Mouse (Mus musculus) thymus, adult 2 months (tissue): ENCODE data around the gene Kirrel.

Source experiments
- CTCF ChIP-seq: fragments of 200-500 bp; IDR thresholded peaks from 2 replicates; pipeline ENCODE4 v1.5.1; 2012; ENCODE audit warnings: mild to moderate bottlenecking, control low read depth, low read length, moderate library complexity, borderline replicate concordance; ENCODE audit not compliant: control insufficient read depth, poor library complexity, insufficient read depth; ENCODE audit errors: extremely low read depth
- POLR2A ChIP-seq: fragments of 200-500 bp; IDR thresholded peaks from 2 replicates; pipeline ENCODE4 v1.6.1; 2012; ENCODE audit warnings: mild to moderate bottlenecking, low read length, control low read depth, moderate library complexity; ENCODE audit not compliant: control insufficient read depth, poor library complexity, insufficient read depth; ENCODE audit errors: extremely low read depth

DNA sequence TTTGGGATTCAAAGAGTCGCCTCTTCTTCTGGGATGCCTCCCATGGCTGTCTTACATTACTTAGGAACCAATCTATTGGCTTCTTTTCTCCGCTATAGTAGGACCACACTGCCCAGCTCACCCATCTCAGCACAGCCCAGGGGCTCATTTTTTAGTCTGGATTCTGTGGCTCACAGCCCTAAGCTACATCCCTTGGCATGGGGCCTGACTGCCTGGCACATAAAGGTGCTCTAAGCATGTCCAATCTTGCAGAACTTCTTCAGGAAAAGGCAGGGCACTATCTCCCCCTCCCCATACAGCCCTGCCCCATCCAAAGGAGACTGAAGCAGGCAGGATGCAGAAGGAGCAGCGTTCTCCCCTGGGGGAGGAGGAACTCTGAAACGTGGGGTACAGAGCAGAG is 73.6 kb downstream of the Kirrel start:
- no peak for TF ChIP-seq CTCF
- TF ChIP-seq POLR2A: no peak
